Mouse (Mus musculus) kidney, embryonic 14.5 days (tissue): ENCODE results near the gene Gtf2ird1. TPM values are rescaled to one million over a fixed set of nuclear protein-coding genes. Genes with fewer than 3 reads are reported as not detected.

Experiments used
- ATAC-seq: fragments of 200-750 bp; cut with Nextera tagmentation; 2 replicates; pipeline ENCODE4 v1.8.0; 2017; ENCODE audit warnings: moderate number of reproducible peaks, mild to moderate bottlenecking, moderate TSS enrichment, moderate library complexity; ENCODE audit not compliant: low FRiP score, low TSS enrichment
- H3K27ac ChIP-seq: fragments of 300-500 bp; sonication (generic); 2 replicates; pipeline ENCODE4 v1.5.1; 2014; ENCODE audit warnings: low read depth, mild to moderate bottlenecking, low read length, moderate library complexity, mixed read lengths
- H3K27me3 ChIP-seq: fragments of 300-500 bp; sonication (generic); 2 replicates; pipeline ENCODE4 v1.6.1; 2014; ENCODE audit warnings: mild to moderate bottlenecking, low read length; ENCODE audit not compliant: control insufficient read depth, insufficient read depth
- H3K36me3 ChIP-seq: fragments of 300-500 bp; sonication (generic); 2 replicates; pipeline ENCODE4 v1.6.1; 2014; ENCODE audit warnings: low read length, mixed read lengths; ENCODE audit not compliant: control insufficient read depth, insufficient read depth
- H3K4me1 ChIP-seq: fragments of 300-500 bp; sonication (generic); 2 replicates; pipeline ENCODE4 v1.6.1; 2014; ENCODE audit warnings: low read length, mixed read lengths; ENCODE audit not compliant: control insufficient read depth, insufficient read depth
- H3K4me2 ChIP-seq: fragments of 300-500 bp; sonication (generic); replicated peaks from 2 replicates; pipeline ENCODE4 v1.6.1; 2014; ENCODE audit warnings: low read depth, mild to moderate bottlenecking, low read length
- H3K4me3 ChIP-seq: fragments of 300-500 bp; sonication (generic); 2 replicates; pipeline ENCODE4 v1.5.1; 2014; ENCODE audit warnings: mild to moderate bottlenecking, low read length
- H3K9ac ChIP-seq: fragments of 300-500 bp; sonication (generic); 2 replicates; pipeline ENCODE4 v1.6.1; 2014; ENCODE audit warnings: low read depth, mild to moderate bottlenecking, low read length, moderate library complexity
- H3K9me3 ChIP-seq: fragments of 300-500 bp; sonication (generic); 2 replicates; pipeline ENCODE4 v1.6.1; 2016; ENCODE audit warnings: low read length; ENCODE audit not compliant: control insufficient read depth
- WGBS: fragments of 180-500 bp; shearing (Covaris S2); extraction: QIAGEN DNeasy Blood & Tissue Kit; methylation state at CpG from one replicate; pipeline ENCODE4 v1.1.7; 2014; 5-methylcytosine and 5-hydroxymethylcytosine counted together
- polyA plus RNA-seq: library from polyadenylated mRNA; unstranded; fragments of >200 nt; fragmentation: Nextera tagmentation; extraction: Ambion mirVana; gene quantifications from 2 replicates; pipeline ENCODE4 v1.2.1, GENCODE M21; 2014

The Gtf2ird1 gene
- 60.9 and 84.8 TPM in 2 replicates for polyA plus RNA-seq

GRCm38 (mm10) chr5:134456503-134456962, at the start of gene Gtf2ird1:
Gtf2ird1 (minus strand) TSS chr5:134456716.
- Histone ChIP-seq H3K4me2 (peak within 1 kb of the TSS; percentile 90), H3K4me3 (peak within 1 kb of the TSS; percentile 81), H3K36me3 (peaks cover 4% of the 10 kb centered on the region; the same call in 1 of the 2 replicates), H3K27ac (peak within 1 kb of the TSS; percentile 77), H3K4me1 (peaks cover 13% of the 10 kb centered on the region; the same call in 1 of the 2 replicates), H3K9ac (peak within 1 kb of the TSS; percentile 74), H3K9me3 (peaks cover 7% of the 10 kb centered on the region; the same call in 1 of the 2 replicates), H3K27me3 (no peaks in the 10 kb centered on the region)
- under 1% methylated on average over 41 of the region's 44 CpGs for WGBS
- ATAC-seq = peak; percentile 77

GRCm38 (mm10) chr5:134505810-134506292, 49.3 kb upstream of the Gtf2ird1 start:
- ATAC-seq = no peak
- H3K36me3 ChIP-seq = peaks cover 45% of the 10 kb centered on the region

GRCm38 (mm10) chr5:134502591-134502990, 46.1 kb upstream of the Gtf2ird1 start:
- 95% methylated on average over 18 of the region's 18 CpGs for WGBS
- no peak overlapping the region for H3K9ac ChIP-seq

More at GRCm38 (mm10) chr5:134505810-134506292, 49.3 kb upstream of the Gtf2ird1 start:
- no peaks in the 10 kb centered on the region for H3K27me3 ChIP-seq
- H3K4me3 ChIP-seq = no peak overlapping the region
- no peak overlapping the region for H3K9ac ChIP-seq
- H3K4me1 ChIP-seq = no peaks in the 10 kb centered on the region
- H3K9me3 ChIP-seq = no peaks in the 10 kb centered on the region
- WGBS = 82% methylated on average over 9 of the region's 9 CpGs
- H3K27ac ChIP-seq = no peak overlapping the region
- no peak overlapping the region for H3K4me2 ChIP-seq

GRCm38 (mm10) chr5:134501453-134501852, 44.9 kb upstream of the Gtf2ird1 start:
- Histone ChIP-seq H3K36me3 (peaks cover 42% of the 10 kb centered on the region), H3K27ac (no peak overlapping the region), H3K27me3 (no peaks in the 10 kb centered on the region), H3K4me2 (no peak overlapping the region), H3K4me1 (no peaks in the 10 kb centered on the region), H3K9ac (no peak overlapping the region), H3K9me3 (no peaks in the 10 kb centered on the region), H3K4me3 (no peak overlapping the region)
- WGBS = 82% methylated on average over 9 of the region's 9 CpGs
- no peak for ATAC-seq

More at GRCm38 (mm10) chr5:134502591-134502990, 46.1 kb upstream of the Gtf2ird1 start:
- H3K36me3 ChIP-seq = peaks cover 35% of the 10 kb centered on the region
- H3K4me2 ChIP-seq = no peak overlapping the region
- no peak overlapping the region for H3K4me3 ChIP-seq
- H3K27me3 ChIP-seq = no peaks in the 10 kb centered on the region
- no peak for ATAC-seq
- H3K27ac ChIP-seq = no peak overlapping the region
- no peaks in the 10 kb centered on the region for H3K9me3 ChIP-seq
- H3K4me1 ChIP-seq = no peaks in the 10 kb centered on the region

GRCm38 (mm10) chr5:134500681-134501080, 44.2 kb upstream of the Gtf2ird1 start:
- no peak overlapping the region for H3K4me2 ChIP-seq
- 92% methylated on average over 3 of the region's 3 CpGs for WGBS
- no peaks in the 10 kb centered on the region for H3K4me1 ChIP-seq
- H3K27ac ChIP-seq = no peak overlapping the region
- peaks cover 44% of the 10 kb centered on the region for H3K36me3 ChIP-seq
- ATAC-seq = no peak
- no peaks in the 10 kb centered on the region for H3K9me3 ChIP-seq
- H3K27me3 ChIP-seq = no peaks in the 10 kb centered on the region
- no peak overlapping the region for H3K9ac ChIP-seq
- H3K4me3 ChIP-seq = no peak overlapping the region

GRCm38 (mm10) chr5:134500062-134500461, 43.5 kb upstream of the Gtf2ird1 start:
- Histone ChIP-seq H3K36me3 (peaks cover 45% of the 10 kb centered on the region), H3K4me3 (no peak overlapping the region), H3K9ac (no peak overlapping the region), H3K9me3 (no peaks in the 10 kb centered on the region), H3K4me1 (no peaks in the 10 kb centered on the region), H3K27me3 (no peaks in the 10 kb centered on the region), H3K27ac (no peak overlapping the region), H3K4me2 (no peak overlapping the region)
- WGBS = 73% methylated on average over 4 of the region's 4 CpGs
- ATAC-seq = no peak

- 96% methylated on average over 5 of the region's 5 CpGs for WGBS
- no peak overlapping the region for H3K4me2 ChIP-seq
- H3K4me3 ChIP-seq = no peak overlapping the region
- no peak overlapping the region for H3K27ac ChIP-seq
- no peak overlapping the region for H3K9ac ChIP-seq
- ATAC-seq = no peak
- H3K36me3 ChIP-seq = peaks cover 40% of the 10 kb centered on the region
- H3K27me3 ChIP-seq = no peaks in the 10 kb centered on the region
- no peaks in the 10 kb centered on the region for H3K4me1 ChIP-seq
- H3K9me3 ChIP-seq = no peaks in the 10 kb centered on the region
Observed at GRCm38 (mm10) chr5:134497026-134497425, 40.5 kb upstream of the Gtf2ird1 start.

- Histone ChIP-seq H3K4me1 (no peaks in the 10 kb centered on the region), H3K27ac (no peak overlapping the region), H3K4me2 (no peak overlapping the region), H3K36me3 (peaks cover 37% of the 10 kb centered on the region), H3K4me3 (no peak overlapping the region), H3K27me3 (no peaks in the 10 kb centered on the region), H3K9ac (no peak overlapping the region), H3K9me3 (no peaks in the 10 kb centered on the region)
- no peak for ATAC-seq
- WGBS = 90% methylated on average over 4 of the region's 4 CpGs
Observed at GRCm38 (mm10) chr5:134495796-134496195, 39.3 kb upstream of the Gtf2ird1 start.

GRCm38 (mm10) chr5:134494142-134494541, 37.6 kb upstream of the Gtf2ird1 start:
- Histone ChIP-seq H3K4me1 (peaks cover 5% of the 10 kb centered on the region; the same call in 1 of the 2 replicates), H3K4me2 (no peak overlapping the region), H3K36me3 (peaks cover 40% of the 10 kb centered on the region), H3K27ac (no peak overlapping the region), H3K9ac (no peak overlapping the region), H3K9me3 (no peaks in the 10 kb centered on the region), H3K4me3 (no peak overlapping the region), H3K27me3 (no peaks in the 10 kb centered on the region)
- WGBS = 53% methylated on average over 11 of the region's 11 CpGs
- ATAC-seq = peak; percentile 38; the same call in 1 of the 2 replicates
